Mouse (Mus musculus): ENCODE measurements at regions not wholly inside any gene's neighbourhood (a gene's known extent, or its start where the extent isn't known, plus 50 kb on each side); places are given as distances from the start of the nearest gene placed in this dataset.

- in situ Hi-C loops (cut with MboI, MseI) = no loop called here
Measured at GRCm38 (mm10) chr12:77179138-77179537, 58.8 kb upstream of the Fut8 start.

DNA sequence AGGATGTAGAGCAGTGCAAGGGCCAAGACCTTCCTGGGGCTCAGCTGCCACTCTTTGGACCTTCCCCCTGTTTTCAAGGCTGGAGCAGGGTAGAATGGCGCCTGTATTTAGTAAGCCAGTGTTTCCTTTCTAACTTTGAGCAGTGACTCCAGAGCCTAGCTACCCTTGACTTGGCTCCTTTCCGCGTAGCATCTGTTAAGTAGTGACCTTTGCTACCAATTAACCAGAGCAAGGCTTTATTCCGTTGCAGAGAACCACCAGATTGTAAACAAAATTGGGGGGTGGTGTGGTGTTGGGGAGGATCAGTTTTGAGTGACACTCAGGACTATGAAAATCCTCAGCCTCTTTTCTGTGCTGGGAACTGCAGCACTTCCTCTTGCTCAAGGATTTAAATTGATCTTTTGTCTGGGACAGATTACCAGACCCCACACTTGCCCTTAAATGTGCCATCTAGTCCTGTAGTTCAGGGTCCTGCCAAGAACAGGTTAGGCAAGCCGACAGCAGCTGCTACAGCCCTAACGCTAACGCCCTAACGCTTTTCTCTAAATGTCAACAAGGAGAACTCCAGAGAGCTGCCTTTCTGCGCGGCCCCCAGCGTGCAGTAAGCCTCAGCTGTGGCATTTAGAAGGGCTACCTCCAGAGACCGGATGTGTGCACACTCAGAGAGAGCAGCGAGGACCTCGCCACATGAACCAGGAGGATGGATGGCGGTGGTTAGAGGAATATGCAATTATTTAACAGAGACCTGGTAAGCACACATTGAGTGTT, 59.9 kb upstream of the Fut8 start:
- in situ Hi-C loops (cut with MboI, MseI) = no loop called here

DNA sequence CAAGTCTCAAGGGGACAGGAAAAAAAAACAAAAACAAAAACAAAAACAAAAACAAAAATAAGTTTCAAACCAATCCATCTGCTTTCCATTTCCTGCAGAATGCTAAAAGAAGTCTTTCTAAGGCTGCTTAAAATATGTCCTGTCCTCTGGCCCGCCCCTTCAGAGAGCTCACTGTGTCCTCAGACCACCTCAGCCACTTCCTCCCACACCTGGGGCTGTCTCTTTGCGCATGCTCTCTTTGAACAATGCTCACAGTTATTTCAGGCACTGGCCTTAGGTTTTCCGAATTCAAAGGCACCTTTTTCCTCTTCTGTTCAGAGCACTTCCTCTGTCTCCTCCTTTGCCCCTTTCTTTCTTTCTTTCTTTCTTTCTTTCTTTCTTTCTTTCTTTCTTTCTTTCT, 60.6 kb upstream of the Fut8 start:
- in situ Hi-C loops (cut with MboI, MseI) = no loop called here

DNA sequence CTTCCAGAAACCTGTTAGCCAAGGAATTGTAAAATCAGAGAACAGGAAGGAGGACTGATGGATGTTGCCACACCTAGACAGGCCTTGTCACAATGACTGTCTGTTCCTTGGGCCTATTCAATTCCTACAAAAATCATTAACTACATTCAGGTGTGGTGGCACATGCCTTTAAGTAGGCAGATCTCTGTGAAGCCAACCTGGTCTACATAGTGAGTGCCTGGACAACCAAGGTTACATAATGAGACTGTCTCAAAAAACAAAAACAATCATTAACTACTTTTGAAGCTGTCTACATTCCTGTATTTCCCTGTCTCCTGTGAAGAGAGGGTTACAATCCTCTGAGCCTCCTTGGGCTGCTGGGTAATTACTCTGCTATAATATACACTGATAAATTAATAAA, 63.9 kb upstream of the Fut8 start:
- in situ Hi-C loops (cut with MboI, MseI) = no loop called here

DNA sequence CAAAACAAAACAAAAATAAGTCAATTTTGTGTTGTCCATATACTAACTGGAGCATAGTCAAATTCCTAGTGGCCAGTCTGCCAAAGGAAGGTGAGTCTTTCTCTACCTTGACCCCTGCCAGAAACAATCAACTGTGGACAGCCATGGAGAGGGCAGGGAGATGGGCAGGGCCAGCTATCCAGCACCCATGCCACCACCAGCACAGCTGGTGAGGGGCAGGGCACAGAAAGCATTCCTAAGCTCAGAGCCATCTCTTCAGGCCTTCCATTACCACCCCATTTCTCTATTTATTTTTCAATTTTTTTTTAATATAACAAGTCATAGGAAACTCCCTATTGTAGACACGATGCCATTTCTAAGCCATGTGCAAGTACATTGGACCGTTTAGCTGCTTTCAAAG, 65.4 kb upstream of the Fut8 start:
- in situ Hi-C loops (cut with MboI, MseI) = no loop called here

- in situ Hi-C loops (cut with MboI, MseI) = no loop called here
Measured at GRCm38 (mm10) chr12:77170257-77170656, 67.7 kb upstream of the Fut8 start.

DNA sequence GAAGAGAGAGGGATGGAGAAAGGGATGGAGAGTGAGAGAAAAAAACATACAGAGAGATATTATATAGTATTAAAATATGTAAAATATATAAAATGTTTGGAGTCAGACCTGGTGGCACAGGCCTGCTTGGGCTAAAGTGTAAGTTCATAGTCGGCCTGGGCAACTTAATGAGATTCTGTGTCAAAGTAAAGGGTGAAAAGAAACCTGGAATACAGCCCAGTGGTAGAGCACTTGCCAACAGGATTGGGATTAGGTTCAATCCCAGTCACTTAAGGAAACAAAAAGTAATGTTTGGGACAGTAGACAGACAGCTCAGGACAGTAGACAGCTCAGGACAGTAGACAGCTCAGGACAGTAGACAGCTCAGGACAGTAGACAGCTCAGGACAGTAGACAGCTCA, 69.6 kb upstream of the Fut8 start:
- in situ Hi-C loops (cut with MboI, MseI) = no loop called here

GRCm38 (mm10) chr12:77156698-77157097, 81.2 kb upstream of the Fut8 start:
- in situ Hi-C loops (cut with MboI, MseI) = no loop called here

- in situ Hi-C loops (cut with MboI, MseI) = no loop called here
Measured at GRCm38 (mm10) chr12:77155626-77156025, 82.3 kb upstream of the Fut8 start.

DNA sequence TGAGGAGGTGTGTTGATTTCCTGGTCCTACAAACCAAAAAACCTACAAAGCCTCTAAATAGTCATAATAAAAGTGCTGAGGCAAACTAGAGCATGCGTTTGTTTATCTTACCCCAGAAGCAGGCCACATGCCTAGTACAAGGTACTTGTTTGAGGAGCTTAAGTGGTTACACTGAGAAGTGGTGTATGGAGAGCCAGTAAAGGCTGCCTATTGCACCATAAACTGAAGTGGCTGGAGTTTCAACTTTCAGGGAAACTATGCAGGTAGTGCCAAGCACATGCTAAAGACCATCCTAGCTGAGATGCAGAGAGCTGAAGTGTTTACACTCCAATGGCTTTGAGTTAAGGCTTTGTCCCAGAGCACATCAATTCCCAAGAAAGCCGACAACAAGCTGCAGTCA, 86.5 kb upstream of the Fut8 start:
- in situ Hi-C loops (cut with MboI, MseI) = no loop called here

GRCm38 (mm10) chr12:77149835-77150234, 88.1 kb upstream of the Fut8 start:
- in situ Hi-C loops (cut with MboI, MseI) = no loop called here

GRCm38 (mm10) chr12:77148146-77148545, 89.8 kb upstream of the Fut8 start:
- in situ Hi-C loops (cut with MboI, MseI) = no loop called here

GRCm38 (mm10) chr12:77143958-77144357, 94.0 kb upstream of the Fut8 start:
- in situ Hi-C loops (cut with MboI, MseI) = no loop called here

DNA sequence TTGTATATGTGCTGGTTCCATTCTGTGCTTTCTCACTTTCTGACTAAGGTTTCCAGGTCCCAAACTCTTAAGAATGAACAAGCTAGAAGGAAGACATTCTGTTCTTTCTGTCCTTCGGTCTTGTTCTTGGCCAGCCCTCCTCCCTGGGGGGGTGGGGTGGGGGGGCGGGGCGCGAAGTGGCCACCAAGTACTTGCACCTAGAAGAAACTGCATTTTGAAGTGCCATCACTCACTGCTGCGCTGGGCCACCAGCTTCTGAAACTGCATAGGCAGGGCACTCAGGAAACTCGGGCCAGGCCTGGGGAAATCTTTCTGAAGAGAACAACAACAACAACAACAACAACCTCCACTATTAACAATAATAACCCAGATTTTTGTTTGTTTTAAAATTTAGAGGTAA, 94.4 kb upstream of the Fut8 start:
- in situ Hi-C loops (cut with MboI, MseI) = no loop called here

DNA sequence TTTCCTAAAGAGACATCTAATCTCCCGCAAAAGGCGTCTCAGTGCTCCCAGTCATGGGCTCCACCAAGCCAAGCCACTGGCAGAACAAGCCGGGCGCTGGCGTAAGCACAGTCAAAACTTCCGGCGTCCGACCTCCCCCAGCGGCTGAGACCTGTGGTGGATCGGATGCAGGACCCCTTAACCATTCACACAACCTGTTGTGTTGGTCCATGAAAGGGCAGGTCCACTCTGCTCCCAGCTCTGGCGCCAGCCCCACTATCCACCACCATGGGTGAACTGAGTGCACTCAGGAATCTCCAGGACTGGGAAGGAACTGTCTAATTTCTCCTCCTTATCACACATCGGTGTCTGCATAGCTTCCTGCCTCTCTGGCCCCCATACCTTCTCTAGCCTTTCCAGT, 94.8 kb upstream of the Fut8 start:
- in situ Hi-C loops (cut with MboI, MseI) = no loop called here

GRCm38 (mm10) chr12:77142224-77142623, 95.7 kb upstream of the Fut8 start:
- in situ Hi-C loops (cut with MboI, MseI) = no loop called here

DNA sequence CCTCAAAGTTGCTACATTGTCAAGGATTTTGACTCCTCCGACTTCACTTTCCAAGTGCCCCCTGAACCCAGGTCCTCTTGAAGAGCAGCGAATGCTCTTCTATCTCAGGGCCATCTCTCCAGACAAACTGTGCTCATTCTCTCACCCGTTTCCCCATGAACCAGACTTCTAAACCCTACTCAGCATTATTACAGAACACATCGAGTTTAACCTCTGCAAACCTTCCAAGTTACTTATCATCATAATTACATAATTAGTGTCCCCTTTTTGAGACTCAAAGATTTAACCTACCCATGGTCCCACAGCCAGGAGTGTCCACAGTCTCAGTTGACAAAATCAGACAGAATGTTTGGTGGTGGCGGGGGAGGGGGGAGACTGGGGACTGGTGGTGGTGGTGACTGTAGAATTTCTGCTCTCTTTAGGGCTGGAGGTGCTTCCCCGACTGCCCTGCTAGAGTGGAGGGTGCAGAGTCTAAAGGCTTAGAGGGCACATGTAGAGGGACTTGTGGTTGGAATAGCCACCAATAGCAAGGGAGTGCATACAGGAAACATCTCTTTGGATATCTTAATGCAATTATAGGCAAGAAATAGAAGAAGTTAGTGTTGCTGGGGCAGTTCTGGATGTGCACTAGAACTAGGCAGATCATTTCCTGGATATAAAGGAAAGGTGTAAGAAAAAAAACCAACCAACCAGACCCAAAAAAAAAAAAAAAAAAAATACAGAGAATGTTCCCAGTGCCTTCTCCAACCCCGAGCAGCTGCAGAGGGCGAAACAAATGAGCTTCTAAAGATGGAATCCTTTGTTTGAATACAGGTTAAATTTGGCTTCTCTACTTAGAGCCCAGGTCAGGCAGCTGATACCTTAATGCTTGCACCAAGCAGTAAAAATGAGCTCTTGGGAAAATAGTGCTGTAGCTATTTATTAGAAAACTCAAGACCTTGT, 96.4 kb upstream of the Fut8 start:
- in situ Hi-C loops (cut with MboI, MseI) = no loop called here

GRCm38 (mm10) chr12:77140656-77141055, 97.3 kb upstream of the Fut8 start:
- in situ Hi-C loops (cut with MboI, MseI) = no loop called here

DNA sequence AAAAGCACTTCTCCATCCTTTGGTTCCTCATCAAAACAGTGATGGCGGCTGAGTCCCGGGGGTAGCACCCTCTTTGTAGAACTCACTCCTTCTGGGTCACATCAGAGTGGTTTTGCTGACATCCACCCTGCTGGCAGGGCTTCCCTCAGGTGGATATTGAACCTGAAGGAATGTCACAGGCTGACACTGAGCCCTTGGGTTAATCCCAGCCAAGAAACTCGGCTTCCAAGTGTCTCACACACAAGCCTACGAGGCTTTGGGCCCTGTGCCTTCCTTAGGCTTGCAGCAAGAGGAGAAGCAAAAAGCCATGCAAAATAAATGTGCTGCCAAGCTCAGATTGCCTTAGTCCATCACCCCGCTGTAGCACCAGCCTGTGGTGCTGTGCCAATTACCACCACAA, 97.8 kb upstream of the Fut8 start:
- in situ Hi-C loops (cut with MboI, MseI) = no loop called here

DNA sequence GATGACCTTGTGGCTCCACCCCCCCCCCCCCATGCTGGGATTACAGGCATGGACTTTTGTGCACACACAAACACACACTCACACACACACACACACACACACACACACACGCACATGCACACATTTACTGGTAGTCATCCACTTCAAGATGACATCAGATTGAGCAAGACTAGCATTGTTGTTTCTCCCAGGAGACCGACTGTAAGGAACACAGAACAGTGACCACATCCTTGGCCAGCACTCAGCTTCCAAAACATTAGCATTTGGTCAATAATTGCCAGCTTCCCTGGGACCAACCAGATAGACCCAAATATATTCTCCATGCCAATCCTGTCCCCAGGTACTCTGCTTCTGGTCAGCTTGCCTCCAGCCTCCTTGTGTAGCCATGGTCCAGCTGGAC, 98.2 kb upstream of the Fut8 start:
- in situ Hi-C loops (cut with MboI, MseI) = no loop called here

DNA sequence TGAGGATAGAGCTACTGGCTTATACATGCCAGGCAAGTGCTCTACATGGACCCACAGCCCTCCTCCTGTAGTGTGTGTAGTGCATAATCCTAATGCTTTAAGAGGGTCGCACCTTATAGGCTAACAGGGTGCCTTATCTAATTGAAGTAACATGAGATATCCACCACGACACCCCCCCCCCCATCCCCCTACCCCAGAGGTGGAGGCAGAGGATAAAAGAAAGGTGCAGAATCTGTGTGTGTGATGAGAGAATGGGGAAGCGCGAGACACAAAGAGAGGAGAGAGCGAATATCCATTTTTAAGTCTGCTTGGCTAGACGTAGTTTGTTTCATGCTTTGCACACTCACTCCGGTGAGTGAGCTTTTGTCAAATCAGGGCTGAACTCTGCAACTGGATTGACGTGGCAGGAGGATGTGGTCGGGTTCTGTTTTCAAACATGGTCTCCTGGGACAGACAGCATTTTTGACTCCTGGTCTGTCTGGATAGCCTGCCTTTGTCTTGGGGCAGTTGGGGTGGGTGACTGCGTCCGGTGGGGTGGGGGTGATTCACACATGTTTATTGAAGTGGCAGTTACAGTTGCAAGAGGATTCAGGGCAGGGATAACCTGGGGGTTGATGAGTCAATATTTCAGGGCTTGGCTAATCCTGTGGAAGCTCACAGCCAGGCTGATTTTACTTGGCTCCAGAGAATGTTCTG, 99.3 kb upstream of the Fut8 start:
- in situ Hi-C loops (cut with MboI, MseI) = no loop called here

GRCm38 (mm10) chr12:77137291-77137830, 100.6 kb upstream of the Fut8 start:
- in situ Hi-C loops (cut with MboI, MseI) = no loop called here

Measured in T-helper 1 cell (primary cell).